Mouse (Mus musculus) ES-E14 (cell line): ENCODE data around the gene Gxylt2.

Experiments
- CHD2 ChIP-seq: IDR thresholded peaks from 2 replicates; pipeline ENCODE4 v1.6.1; 2014; ENCODE audit warnings: mild to moderate bottlenecking, low read depth, low read length, inconsistent platforms
- ZC3H11A ChIP-seq: IDR thresholded peaks from 2 replicates; pipeline ENCODE4 v1.6.1; 2012; ENCODE audit warnings: low read depth, mild to moderate bottlenecking, inconsistent platforms, low read length, borderline replicate concordance
- ZNF384 ChIP-seq: IDR thresholded peaks from 2 replicates; pipeline ENCODE4 v1.6.1; 2012; ENCODE audit warnings: low read depth, low read length, inconsistent platforms

DNA sequence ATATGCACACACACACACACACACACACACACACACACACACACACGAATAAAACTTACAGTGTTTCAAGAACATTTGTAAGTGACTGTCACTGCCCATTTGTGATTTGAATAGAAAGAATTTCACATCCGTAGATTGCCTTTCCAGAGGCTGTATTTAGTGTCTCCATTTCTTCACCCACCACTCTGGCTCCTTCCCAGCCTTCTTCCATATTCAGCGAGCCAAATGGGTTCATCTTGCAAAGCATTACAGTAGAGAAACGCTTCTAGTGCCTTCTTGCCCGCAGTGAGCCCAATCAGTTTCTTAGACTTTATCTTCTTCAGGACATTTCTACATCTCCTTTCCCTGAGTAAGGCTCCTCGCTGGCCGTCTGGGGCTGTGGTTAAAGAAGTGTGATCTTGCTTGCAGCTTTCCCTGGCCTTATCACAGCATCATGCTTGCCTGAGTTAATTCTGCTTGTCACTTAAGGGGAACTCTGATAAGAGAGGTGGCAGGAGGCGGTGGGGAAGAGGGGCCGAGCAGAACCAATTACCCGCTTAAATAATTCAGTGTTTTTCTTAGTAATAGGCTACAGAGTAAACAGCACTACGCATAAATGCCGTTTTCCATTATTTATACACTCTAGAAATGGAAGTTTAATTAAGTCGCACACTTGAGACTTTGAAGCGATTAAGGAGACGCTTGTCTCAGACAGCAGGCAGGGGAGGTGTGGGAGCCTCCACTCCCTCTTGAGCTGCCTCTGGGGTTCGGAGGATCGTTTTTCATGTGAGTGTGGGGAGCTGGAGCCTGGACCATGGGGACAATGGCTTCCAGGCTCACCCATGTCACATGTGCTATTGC lies 16.6 kb downstream of the Gxylt2 start:
- TF ChIP-seq CHD2 (no peak), ZC3H11A (no peak), ZNF384 (no peak)
